Mouse (Mus musculus) neural tube, embryonic 13.5 days (tissue): ENCODE results near the gene Klk6. TPM values are rescaled to one million over a fixed set of nuclear protein-coding genes. Genes with fewer than 3 reads are reported as not detected.

ENCODE experiments used
- ATAC-seq: fragments of 200-750 bp; cut with Nextera tagmentation; 2 replicates; pipeline ENCODE4 v1.8.0; 2017; ENCODE audit warnings: low read depth, mild to moderate bottlenecking, moderate TSS enrichment, moderate library complexity
- H3K27ac ChIP-seq: fragments of 300-500 bp; sonication (generic); replicated peaks from 2 replicates; pipeline ENCODE4 v1.5.1; 2015; ENCODE audit warnings: moderate library complexity, mild to moderate bottlenecking, inconsistent platforms
- H3K27me3 ChIP-seq: fragments of 300-500 bp; sonication (generic); 2 replicates; pipeline ENCODE4 v1.6.1; 2015; ENCODE audit warnings: mild to moderate bottlenecking, inconsistent platforms
- H3K36me3 ChIP-seq: fragments of 300-500 bp; sonication (generic); 2 replicates; pipeline ENCODE4 v1.6.1; 2015; ENCODE audit warnings: mild to moderate bottlenecking, inconsistent platforms
- H3K4me1 ChIP-seq: fragments of 300-500 bp; sonication (generic); replicated peaks from 2 replicates; pipeline ENCODE4 v1.6.1; 2015; ENCODE audit warnings: inconsistent platforms
- H3K4me2 ChIP-seq: fragments of 300-500 bp; sonication (generic); 2 replicates; pipeline ENCODE4 v1.6.1; 2015; ENCODE audit warnings: inconsistent platforms, mild to moderate bottlenecking, moderate library complexity
- H3K4me3 ChIP-seq: fragments of 300-500 bp; sonication (generic); 2 replicates; pipeline ENCODE4 v1.5.1; 2015; ENCODE audit warnings: mild to moderate bottlenecking, inconsistent platforms
- H3K9ac ChIP-seq: fragments of 300-500 bp; sonication (generic); 2 replicates; pipeline ENCODE4 v1.6.1; 2015; ENCODE audit warnings: moderate library complexity, mild to moderate bottlenecking, inconsistent platforms
- H3K9me3 ChIP-seq: fragments of 300-500 bp; sonication (generic); 2 replicates; pipeline ENCODE4 v1.6.1; 2016; ENCODE audit warnings: inconsistent platforms
- WGBS: fragments of 180-500 bp; shearing (Covaris S2); methylation state at CpG from one replicate; pipeline ENCODE4 v1.1.7; 2015; 5-methylcytosine and 5-hydroxymethylcytosine counted together
- polyA plus RNA-seq: library from polyadenylated mRNA; unstranded; fragments of >200 nt; fragmentation: Nextera tagmentation; extraction: Ambion mirVana; gene quantifications from 2 replicates; pipeline ENCODE4 v1.2.1, GENCODE M21; 2015

Gene Klk6
- polyA plus RNA-seq, 1 experiment from 2014 or later = not detected

GRCm38 (mm10) chr7:43788096-43788495 lies 36.2 kb upstream of the Klk6 start:
- WGBS = 72% methylated on average over 3 of the region's 3 CpGs
- Histone ChIP-seq H3K9ac (no peak overlapping the region), H3K27me3 (peaks cover 5% of the 10 kb centered on the region; the same call in 1 of the 2 replicates), H3K4me2 (no peak overlapping the region), H3K4me1 (no peaks in the 10 kb centered on the region), H3K36me3 (no peaks in the 10 kb centered on the region), H3K4me3 (no peak overlapping the region), H3K9me3 (no peaks in the 10 kb centered on the region), H3K27ac (no peak overlapping the region)
- no peak for ATAC-seq

- no peak overlapping the region for H3K9ac ChIP-seq
- no peak overlapping the region for H3K27ac ChIP-seq
- H3K4me1 ChIP-seq = no peaks in the 10 kb centered on the region
- no peak for ATAC-seq
- H3K27me3 ChIP-seq = peaks cover 7% of the 10 kb centered on the region; the same call in 1 of the 2 replicates
- H3K4me2 ChIP-seq = no peak overlapping the region
- H3K9me3 ChIP-seq = no peaks in the 10 kb centered on the region
- no peak overlapping the region for H3K4me3 ChIP-seq
- WGBS = 82% methylated on average over 2 of the region's 2 CpGs
- no peaks in the 10 kb centered on the region for H3K36me3 ChIP-seq
These were observed 35.0 kb upstream of the Klk6 start for GRCm38 (mm10) chr7:43789295-43789694.

GRCm38 (mm10) chr7:43791591-43791990 lies 32.7 kb upstream of the Klk6 start, which contains the start of gene Klk9:
Gene Klk9, plus strand, starts transcription at chr7:43791891.
- 78% methylated on average over 7 of the region's 7 CpGs for WGBS
- H3K9ac ChIP-seq = no peak within 1 kb of the TSS
- H3K9me3 ChIP-seq = no peaks in the 10 kb centered on the region
- H3K4me2 ChIP-seq = no peak within 1 kb of the TSS
- H3K4me3 ChIP-seq = no peak within 1 kb of the TSS
- no peak for ATAC-seq
- H3K36me3 ChIP-seq = no peaks in the 10 kb centered on the region
- no peak within 1 kb of the TSS for H3K27ac ChIP-seq
- H3K27me3 ChIP-seq = peaks cover 27% of the 10 kb centered on the region
- peaks cover 7% of the 10 kb centered on the region for H3K4me1 ChIP-seq

- peaks cover 17% of the 10 kb centered on the region for H3K4me1 ChIP-seq
- WGBS = 6% methylated on average over 8 of the region's 8 CpGs
- peak overlapping the region; percentile 63 for H3K4me2 ChIP-seq
- H3K36me3 ChIP-seq = no peaks in the 10 kb centered on the region
- H3K27me3 ChIP-seq = peaks cover 49% of the 10 kb centered on the region
- no peaks in the 10 kb centered on the region for H3K9me3 ChIP-seq
- no peak for ATAC-seq
- H3K27ac ChIP-seq = no peak overlapping the region
- H3K9ac ChIP-seq = 0 out of 2 replicates have a peak overlapping the region, but pooled peaks have one; percentile 62
- H3K4me3 ChIP-seq = peak overlapping the region; percentile 41
These were observed 27.9 kb upstream of the Klk6 start for GRCm38 (mm10) chr7:43796355-43796754.

GRCm38 (mm10) chr7:43797333-43797769 lies 26.9 kb upstream of the Klk6 start, which contains the start of gene Klk8:
Gene Klk8, plus strand, starts transcription at chr7:43797577.
- Histone ChIP-seq H3K36me3 (no peaks in the 10 kb centered on the region), H3K9ac (peak within 1 kb of the TSS; percentile 62), H3K27ac (no peak within 1 kb of the TSS), H3K4me1 (peaks cover 17% of the 10 kb centered on the region), H3K4me3 (peak within 1 kb of the TSS; percentile 41), H3K9me3 (no peaks in the 10 kb centered on the region), H3K4me2 (peak within 1 kb of the TSS; percentile 63), H3K27me3 (peaks cover 49% of the 10 kb centered on the region)
- peak; percentile 57; the same call in 1 of the 2 replicates for ATAC-seq
- WGBS = under 1% methylated on average over 28 of the region's 28 CpGs

- Histone ChIP-seq H3K9ac (no peak overlapping the region; the same call in 1 of the 2 replicates), H3K4me3 (peak overlapping the region; percentile 41), H3K9me3 (no peaks in the 10 kb centered on the region), H3K27me3 (peaks cover 49% of the 10 kb centered on the region), H3K27ac (no peak overlapping the region), H3K4me2 (peak overlapping the region; percentile 63), H3K4me1 (peaks cover 17% of the 10 kb centered on the region), H3K36me3 (no peaks in the 10 kb centered on the region)
- ATAC-seq = 0 out of 2 replicates have a peak, but pooled peaks have one; percentile 44
- WGBS = 39% methylated on average over 13 of the region's 13 CpGs
These were observed 26.3 kb upstream of the Klk6 start for GRCm38 (mm10) chr7:43797844-43798462.

- Histone ChIP-seq H3K27ac (no peak overlapping the region), H3K4me3 (no peak overlapping the region), H3K9ac (no peak overlapping the region), H3K27me3 (peaks cover 39% of the 10 kb centered on the region), H3K9me3 (no peaks in the 10 kb centered on the region), H3K36me3 (no peaks in the 10 kb centered on the region), H3K4me2 (no peak overlapping the region), H3K4me1 (peaks cover 17% of the 10 kb centered on the region)
- WGBS = 74% methylated on average over 7 of the region's 7 CpGs
- ATAC-seq = no peak
These were observed 24.4 kb upstream of the Klk6 start for GRCm38 (mm10) chr7:43799876-43800275.

- no peaks in the 10 kb centered on the region for H3K4me1 ChIP-seq
- H3K4me3 ChIP-seq = no peak within 1 kb of the TSS
- no peak for ATAC-seq
- H3K27ac ChIP-seq = no peak within 1 kb of the TSS
- H3K36me3 ChIP-seq = no peaks in the 10 kb centered on the region
- no peaks in the 10 kb centered on the region for H3K9me3 ChIP-seq
- H3K27me3 ChIP-seq = no peaks in the 10 kb centered on the region
- no peak within 1 kb of the TSS for H3K9ac ChIP-seq
- WGBS = 62% methylated on average over 5 of the region's 5 CpGs
- H3K4me2 ChIP-seq = no peak within 1 kb of the TSS
These were observed 13.3 kb upstream of the Klk6 start, which contains the start of gene Klk7 for GRCm38 (mm10) chr7:43810994-43811393. Gene Klk7, plus strand, starts transcription at chr7:43811294.

- Histone ChIP-seq H3K27me3 (no peaks in the 10 kb centered on the region), H3K4me1 (no peaks in the 10 kb centered on the region), H3K4me2 (no peak overlapping the region), H3K9ac (no peak overlapping the region), H3K27ac (no peak overlapping the region), H3K36me3 (no peaks in the 10 kb centered on the region), H3K9me3 (no peaks in the 10 kb centered on the region), H3K4me3 (no peak overlapping the region)
- ATAC-seq = no peak
- 89% methylated on average over 7 of the region's 7 CpGs for WGBS
These were observed 9.1 kb upstream of the Klk6 start for GRCm38 (mm10) chr7:43815211-43815610.

GRCm38 (mm10) chr7:43816746-43817145 lies 7.6 kb upstream of the Klk6 start:
- Histone ChIP-seq H3K9ac (no peak overlapping the region), H3K9me3 (no peaks in the 10 kb centered on the region), H3K27me3 (no peaks in the 10 kb centered on the region), H3K4me2 (no peak overlapping the region), H3K36me3 (no peaks in the 10 kb centered on the region), H3K27ac (no peak overlapping the region), H3K4me1 (no peaks in the 10 kb centered on the region), H3K4me3 (no peak overlapping the region)
- ATAC-seq = no peak

GRCm38 (mm10) chr7:43821581-43821980 lies 2.7 kb upstream of the Klk6 start:
- no peak for ATAC-seq
- WGBS = 93% methylated on average over 7 of the region's 7 CpGs

GRCm38 (mm10) chr7:43826056-43826455 lies 1.8 kb downstream of the Klk6 start:
- no peaks in the 10 kb centered on the region for H3K4me1 ChIP-seq
- no peaks in the 10 kb centered on the region for H3K27me3 ChIP-seq
- H3K4me3 ChIP-seq = no peak overlapping the region
- no peak overlapping the region for H3K9ac ChIP-seq
- WGBS = 89% methylated on average over 5 of the region's 5 CpGs
- no peaks in the 10 kb centered on the region for H3K36me3 ChIP-seq
- no peak overlapping the region for H3K27ac ChIP-seq
- H3K4me2 ChIP-seq = no peak overlapping the region
- H3K9me3 ChIP-seq = no peaks in the 10 kb centered on the region
- ATAC-seq = no peak

More at GRCm38 (mm10) chr7:43821581-43821980, 2.7 kb upstream of the Klk6 start:
- Histone ChIP-seq H3K4me1 (no peaks in the 10 kb centered on the region), H3K27ac (no peak overlapping the region), H3K9ac (no peak overlapping the region), H3K27me3 (no peaks in the 10 kb centered on the region), H3K4me2 (no peak overlapping the region), H3K4me3 (no peak overlapping the region), H3K9me3 (no peaks in the 10 kb centered on the region), H3K36me3 (no peaks in the 10 kb centered on the region)

- Histone ChIP-seq H3K27me3 (no peaks in the 10 kb centered on the region), H3K4me3 (no peak overlapping the region), H3K36me3 (no peaks in the 10 kb centered on the region), H3K4me1 (no peaks in the 10 kb centered on the region), H3K4me2 (no peak overlapping the region), H3K27ac (no peak overlapping the region), H3K9ac (no peak overlapping the region), H3K9me3 (no peaks in the 10 kb centered on the region)
- 82% methylated on average over 4 of the region's 4 CpGs for WGBS
- ATAC-seq = no peak
These were observed 3.4 kb downstream of the Klk6 start for GRCm38 (mm10) chr7:43827706-43828105.
